Mouse (Mus musculus): ENCODE measurements at regions not wholly inside any gene's neighbourhood (a gene's known extent, or its start where the extent isn't known, plus 50 kb on each side); places are given as distances from the start of the nearest gene placed in this dataset.

- no peak for DNase-seq
These were observed 270.8 kb upstream of the Noct start for GRCm38 (mm10) chr3:50953456-50953855.

- DNase-seq: no peak
These were observed 253.9 kb upstream of the Noct start for GRCm38 (mm10) chr3:50970386-50970785.

GRCm38 (mm10) chr3:50973081-50973480 lies 251.2 kb upstream of the Noct start:
- no peak for DNase-seq

- DNase-seq: no peak
These were observed 248.0 kb upstream of the Noct start for GRCm38 (mm10) chr3:50976141-50976780.

- DNase-seq: no peak
These were observed 247.4 kb upstream of the Noct start for GRCm38 (mm10) chr3:50976818-50977217.

- no peak for DNase-seq
These were observed 245.6 kb upstream of the Noct start for GRCm38 (mm10) chr3:50978636-50979035.

- no peak for DNase-seq
These were observed 244.7 kb upstream of the Noct start for GRCm38 (mm10) chr3:50979592-50979991.

GRCm38 (mm10) chr3:50981751-50982150 lies 242.5 kb upstream of the Noct start:
- no peak for DNase-seq

- no peak for DNase-seq
These were observed 241.6 kb upstream of the Noct start for GRCm38 (mm10) chr3:50982649-50983048.

GRCm38 (mm10) chr3:50983126-50983525 lies 241.1 kb upstream of the Noct start:
- no peak for DNase-seq

- DNase-seq: no peak
These were observed 240.1 kb upstream of the Noct start for GRCm38 (mm10) chr3:50983962-50984765.

- DNase-seq: no peak
These were observed 236.4 kb upstream of the Noct start for GRCm38 (mm10) chr3:50987821-50988220.

GRCm38 (mm10) chr3:50990810-50991209 lies 233.4 kb upstream of the Noct start:
- no peak for DNase-seq

- DNase-seq: no peak
These were observed 231.5 kb upstream of the Noct start for GRCm38 (mm10) chr3:50992581-50993313.

- no peak for DNase-seq
These were observed 224.5 kb upstream of the Noct start for GRCm38 (mm10) chr3:50999745-51000144.

- no peak for DNase-seq
These were observed 223.3 kb upstream of the Noct start for GRCm38 (mm10) chr3:51000938-51001337.

- no peak for DNase-seq
These were observed 221.6 kb upstream of the Noct start for GRCm38 (mm10) chr3:51002662-51003061.

GRCm38 (mm10) chr3:51003506-51004170 lies 220.6 kb upstream of the Noct start:
- no peak for DNase-seq

- no peak for DNase-seq
These were observed 220.0 kb upstream of the Noct start for GRCm38 (mm10) chr3:51004216-51004615.

GRCm38 (mm10) chr3:51009098-51009497 lies 215.1 kb upstream of the Noct start:
- no peak for DNase-seq

GRCm38 (mm10) chr3:51019650-51020346 lies 204.4 kb upstream of the Noct start:
- no peak for DNase-seq

- no peak for DNase-seq
These were observed 199.6 kb upstream of the Noct start for GRCm38 (mm10) chr3:51024655-51025054.

GRCm38 (mm10) chr3:51031821-51032220 lies 192.4 kb upstream of the Noct start:
- DNase-seq: no peak

All from liver (tissue).